In genomic region chr12:70549296-70549695, GRCm38 (mm10) we compare ENCODE assay signal across 15 mouse cellular contexts.
"Had no signal": no experiment of that assay in that cellular context is flagged by ENCODE, and none has a peak within 500 bp of the region (broad histone marks: within the 10 kb centered on the region; RNA-seq: fewer than 3 reads in every experiment).

No protein-coding gene starts in this region.

- DNase-seq: kidney, adult 18-20 months; kidney, postnatal 10 days; kidney, postnatal 4 days; lung, embryonic 14.5 days; right cerebral cortex, adult 18-20 months; right cerebral cortex, postnatal 25 days; thymus, adult 2 months; thymus, postnatal 25 days had no signal

- H3K36me3 ChIP-seq: limb, embryonic 10.5 days; liver, embryonic 15.5 days; midbrain, embryonic 15.5 days; neural tube, embryonic 12.5 days had no signal

- ATAC-seq: midbrain, embryonic 15.5 days had no signal

- H3K27ac ChIP-seq: layer of hippocampus, adult 2 months; limb, embryonic 10.5 days; liver, embryonic 15.5 days; midbrain, embryonic 15.5 days; neural tube, embryonic 12.5 days had no signal

- H3K9me3 ChIP-seq: limb, embryonic 10.5 days; liver, embryonic 15.5 days; midbrain, embryonic 15.5 days; neural tube, embryonic 12.5 days had no signal

- H3K4me2 ChIP-seq: liver, embryonic 11.5 days; liver, embryonic 15.5 days; lung, embryonic 14.5 days; midbrain, embryonic 11.5 days; midbrain, embryonic 15.5 days; neural tube, embryonic 12.5 days had no signal

- H3K4me1 ChIP-seq: liver, embryonic 15.5 days; neural tube, embryonic 12.5 days had no signal

- H3K4me3 ChIP-seq: layer of hippocampus, adult 2 months; limb, embryonic 10.5 days; liver, embryonic 15.5 days; midbrain, embryonic 15.5 days; neural tube, embryonic 12.5 days had no signal

- H3K9ac ChIP-seq: liver, embryonic 15.5 days; lung, embryonic 14.5 days; midbrain, embryonic 15.5 days; neural tube, embryonic 12.5 days had no signal

- H3K27me3 ChIP-seq: liver, embryonic 15.5 days; midbrain, embryonic 15.5 days; neural tube, embryonic 12.5 days had no signal
